Mouse (Mus musculus): ENCODE results near the gene Amh. TPM values are rescaled to one million over a fixed set of nuclear protein-coding genes. Genes with fewer than 3 reads are reported as not detected.
A peak's percentile ranks its signal among the peaks of the same experiment; 100 is the strongest.

Amh gene
- total RNA-seq, 2 experiments from 2014 or later, result 0.38 to 0.98 TPM

DNA sequence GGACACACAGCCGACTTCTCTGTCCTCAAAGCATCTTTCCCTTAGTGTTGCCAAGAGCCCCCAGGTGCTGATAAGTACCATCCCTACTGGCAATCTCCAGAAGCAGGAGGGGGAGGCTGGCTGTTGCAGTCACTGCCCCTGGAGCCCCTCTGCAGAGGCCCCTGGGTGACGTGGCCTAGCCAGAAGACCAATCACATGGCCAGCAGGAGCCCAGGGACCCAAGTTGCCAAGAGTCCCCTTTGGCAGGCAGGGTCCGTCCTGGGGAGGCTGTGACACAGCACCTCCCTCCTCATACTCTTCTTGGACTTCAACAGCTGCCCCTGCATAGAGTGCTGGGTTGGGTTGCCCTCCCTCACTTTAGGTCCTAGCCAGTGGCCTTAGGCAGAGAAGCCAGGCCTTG lies 2.0 kb upstream of the Amh start:
- intact Hi-C loops (cut with DNase I), result no loop called here
- no peak overlapping the region for H3K4me3 ChIP-seq
- DNase-seq, result peak; percentile 15
- H3K27ac ChIP-seq, result no peak overlapping the region
- no peak for TF ChIP-seq CTCF (IDR thresholded peaks at IDR 0.05)

DNA sequence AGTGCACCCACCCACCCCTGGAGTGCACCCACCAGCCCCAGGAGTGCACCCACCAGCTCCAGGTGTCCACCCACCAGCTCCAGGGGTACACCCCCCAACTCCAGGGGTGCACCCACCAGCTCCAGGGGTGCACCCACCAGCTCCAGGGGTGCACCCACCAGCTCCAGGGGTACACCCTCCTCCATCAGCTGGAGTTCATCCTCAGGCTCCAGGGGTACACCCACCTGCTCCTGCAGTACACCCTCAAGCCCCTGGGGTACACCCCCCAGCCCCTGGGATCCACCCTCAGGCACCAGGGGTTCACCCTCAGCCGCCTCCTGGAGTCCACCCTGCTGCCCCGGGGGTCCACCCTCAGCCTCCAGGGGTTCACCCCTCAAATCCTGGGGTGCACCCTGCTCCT lies 703 bp upstream of the Amh start:
- DNase-seq, result peak; percentile 20

DNA sequence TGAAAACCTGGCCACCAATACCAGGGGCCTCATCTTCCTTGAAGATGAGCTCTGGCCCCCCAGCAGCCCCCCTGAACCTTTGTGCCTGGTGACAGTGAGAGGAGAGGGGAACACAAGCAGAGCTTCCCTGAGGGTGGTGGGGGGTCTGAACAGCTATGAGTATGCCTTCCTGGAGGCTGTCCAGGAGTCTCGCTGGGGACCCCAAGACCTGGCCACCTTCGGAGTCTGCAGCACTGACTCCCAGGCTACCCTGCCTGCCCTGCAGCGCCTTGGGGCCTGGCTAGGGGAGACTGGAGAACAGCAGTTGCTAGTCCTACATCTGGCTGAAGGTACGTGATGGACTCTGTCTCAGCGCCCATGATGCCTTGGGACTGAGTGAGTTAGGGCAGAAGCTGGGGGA lies 279 bp downstream of the Amh start:
- H3K27ac ChIP-seq, result no peak overlapping the region
- H3K4me3 ChIP-seq, result no peak overlapping the region
- no peak for TF ChIP-seq CTCF (IDR thresholded peaks at IDR 0.05)
- DNase-seq, result peak; percentile 20
- intact Hi-C loops (cut with DNase I), result loop anchor here (5.0 kb wide), 1 partner anchor 58 kb away; no protein-coding TSS in a partner anchor

More for the DNA sequence above, 703 bp upstream of the Amh start:
- Histone ChIP-seq H3K4me3 (no peak overlapping the region), H3K27ac (no peak overlapping the region)
- TF ChIP-seq CTCF (IDR thresholded peaks at IDR 0.05), result no peak
- intact Hi-C loops (cut with DNase I), result no loop called here

DNA sequence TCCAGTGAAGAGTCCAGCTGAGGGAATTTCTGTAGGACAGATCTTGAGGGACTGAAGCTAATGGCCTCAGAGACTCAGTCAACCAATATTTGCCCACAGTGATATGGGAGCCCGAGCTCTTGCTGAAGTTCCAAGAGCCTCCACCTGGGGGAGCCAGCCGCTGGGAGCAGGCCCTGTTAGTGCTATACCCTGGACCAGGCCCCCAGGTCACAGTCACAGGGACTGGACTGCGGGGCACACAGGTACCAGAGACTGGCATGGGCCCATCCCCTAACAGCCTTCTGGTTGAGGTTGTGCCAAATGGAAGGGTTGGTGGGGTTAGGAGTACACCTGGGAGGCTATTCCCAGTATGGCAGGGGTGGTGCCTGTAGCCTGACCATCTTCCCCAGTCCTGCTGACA lies 882 bp downstream of the Amh start:
- H3K27ac ChIP-seq, result peak overlapping the region; percentile 9
- no peak overlapping the region for H3K4me3 ChIP-seq
- intact Hi-C loops (cut with DNase I), result loop anchor here (5.0 kb wide), 1 partner anchor 59 kb away; no protein-coding TSS in a partner anchor
- DNase-seq, result peak; percentile 85
- TF ChIP-seq CTCF (IDR thresholded peaks at IDR 0.05), result peak; percentile 91

DNA sequence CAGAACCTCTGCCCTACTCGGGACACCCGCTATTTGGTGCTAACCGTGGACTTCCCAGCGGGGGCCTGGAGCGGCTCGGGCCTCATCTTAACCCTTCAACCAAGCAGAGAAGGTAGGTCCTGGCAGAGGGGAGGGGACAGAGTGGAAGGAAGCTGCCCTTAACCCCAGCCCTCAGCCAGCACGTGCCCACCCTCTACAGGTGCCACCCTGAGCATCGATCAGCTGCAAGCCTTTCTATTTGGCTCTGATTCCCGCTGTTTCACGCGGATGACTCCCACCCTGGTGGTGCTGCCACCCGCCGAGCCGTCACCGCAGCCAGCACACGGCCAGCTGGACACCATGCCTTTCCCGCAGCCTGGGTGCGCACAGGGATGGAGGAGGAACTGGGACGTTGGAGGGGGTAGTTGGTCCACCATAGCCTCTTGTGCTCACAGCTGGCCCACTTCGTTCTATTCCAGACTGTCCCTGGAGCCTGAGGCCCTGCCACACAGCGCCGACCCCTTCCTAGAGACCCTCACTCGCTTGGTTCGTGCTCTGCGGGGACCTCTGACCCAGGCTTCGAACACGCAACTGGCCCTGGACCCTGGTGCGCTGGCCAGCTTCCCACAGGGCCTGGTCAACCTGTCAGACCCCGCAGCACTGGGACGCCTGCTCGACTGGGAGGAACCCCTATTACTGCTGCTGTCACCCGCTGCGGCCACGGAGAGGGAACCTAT lies 1.5 kb downstream of the Amh start:
- peak overlapping the region; percentile 74 for H3K4me3 ChIP-seq
- no peak for TF ChIP-seq CTCF (IDR thresholded peaks at IDR 0.05)
- intact Hi-C loops (cut with DNase I), result loop anchor here (5.0 kb wide), 1 partner anchor 59 kb away; no protein-coding TSS in a partner anchor

DNA sequence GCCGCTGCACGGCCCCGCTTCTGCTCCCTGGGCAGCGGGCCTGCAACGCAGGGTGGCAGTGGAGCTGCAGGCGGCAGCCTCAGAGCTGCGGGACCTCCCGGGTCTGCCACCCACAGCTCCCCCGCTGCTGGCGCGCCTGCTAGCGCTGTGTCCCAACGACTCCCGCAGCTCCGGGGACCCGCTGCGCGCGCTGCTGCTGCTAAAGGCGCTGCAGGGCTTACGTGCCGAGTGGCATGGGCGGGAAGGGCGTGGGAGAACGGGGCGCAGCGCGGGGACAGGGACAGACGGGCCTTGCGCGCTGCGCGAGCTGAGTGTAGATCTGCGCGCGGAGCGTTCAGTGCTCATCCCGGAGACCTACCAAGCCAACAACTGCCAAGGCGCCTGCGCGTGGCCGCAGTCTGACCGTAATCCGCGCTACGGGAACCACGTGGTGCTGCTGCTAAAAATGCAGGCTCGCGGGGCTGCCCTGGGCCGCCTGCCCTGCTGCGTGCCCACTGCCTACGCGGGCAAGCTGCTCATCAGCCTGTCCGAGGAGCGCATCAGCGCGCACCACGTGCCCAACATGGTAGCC lies 2.1 kb downstream of the Amh start:
- Histone ChIP-seq H3K4me3 (peak overlapping the region; percentile 74), H3K27ac (peak overlapping the region; percentile 82)
- no peak for TF ChIP-seq CTCF (IDR thresholded peaks at IDR 0.05)
- DNase-seq, result peak; percentile 92
- intact Hi-C loops (cut with DNase I), result loop anchor here (5.0 kb wide), 1 partner anchor 60 kb away; no protein-coding TSS in a partner anchor

More for the DNA sequence above, 1.5 kb downstream of the Amh start:
- peak; percentile 34 for DNase-seq
- peak overlapping the region; percentile 82 for H3K27ac ChIP-seq

DNA sequence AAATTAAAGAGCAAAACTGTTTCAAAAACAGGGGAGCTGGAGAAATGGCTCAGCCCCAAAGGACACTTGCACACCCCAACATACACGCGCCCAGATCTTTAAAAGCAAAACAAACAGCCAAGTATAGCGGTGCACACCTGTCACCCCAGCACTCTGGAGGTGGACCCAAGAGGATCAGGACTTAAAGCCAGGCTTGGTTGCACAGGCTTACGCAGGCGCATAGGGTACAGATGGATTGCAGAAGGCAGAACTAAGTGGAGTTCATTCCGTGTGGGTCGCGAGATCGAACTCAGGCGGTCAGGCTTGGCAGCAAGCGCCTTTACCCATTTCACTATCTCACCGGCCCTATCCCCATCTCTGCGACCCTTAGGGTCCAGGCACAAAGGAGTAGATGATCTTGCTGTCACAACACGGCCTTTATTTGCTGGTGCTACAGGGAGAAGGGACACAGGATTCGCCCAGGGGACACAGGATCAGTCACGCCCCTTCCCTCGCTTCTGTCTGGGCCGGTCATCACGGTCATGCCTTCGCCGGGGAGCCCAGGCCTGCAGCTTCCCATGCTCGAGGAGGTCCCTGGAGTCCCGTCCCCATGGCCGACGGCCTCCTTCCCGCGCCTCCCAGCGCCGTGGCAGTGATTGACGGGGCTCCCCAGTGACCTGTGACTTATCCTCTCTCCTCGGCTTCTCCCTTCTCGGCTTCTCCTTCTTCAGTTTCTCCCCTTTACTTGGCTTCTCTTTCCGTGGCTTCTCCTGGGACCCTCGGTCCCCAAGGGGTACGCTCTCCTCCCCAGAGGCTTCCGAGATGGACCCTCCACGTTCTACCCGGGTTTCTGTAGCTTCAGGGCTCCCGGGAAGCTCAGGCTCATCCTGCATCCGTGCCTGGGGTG lies 3.3 kb downstream of the Amh start:
- TF ChIP-seq CTCF (IDR thresholded peaks at IDR 0.05), result no peak
- DNase-seq, result peak; percentile 36
- Histone ChIP-seq H3K4me3 (peak overlapping the region; percentile 74), H3K27ac (peak overlapping the region; percentile 82)
- intact Hi-C loops (cut with DNase I), result loop anchor here (5.0 kb wide), 1 partner anchor 61 kb away; no protein-coding TSS in a partner anchor

DNA sequence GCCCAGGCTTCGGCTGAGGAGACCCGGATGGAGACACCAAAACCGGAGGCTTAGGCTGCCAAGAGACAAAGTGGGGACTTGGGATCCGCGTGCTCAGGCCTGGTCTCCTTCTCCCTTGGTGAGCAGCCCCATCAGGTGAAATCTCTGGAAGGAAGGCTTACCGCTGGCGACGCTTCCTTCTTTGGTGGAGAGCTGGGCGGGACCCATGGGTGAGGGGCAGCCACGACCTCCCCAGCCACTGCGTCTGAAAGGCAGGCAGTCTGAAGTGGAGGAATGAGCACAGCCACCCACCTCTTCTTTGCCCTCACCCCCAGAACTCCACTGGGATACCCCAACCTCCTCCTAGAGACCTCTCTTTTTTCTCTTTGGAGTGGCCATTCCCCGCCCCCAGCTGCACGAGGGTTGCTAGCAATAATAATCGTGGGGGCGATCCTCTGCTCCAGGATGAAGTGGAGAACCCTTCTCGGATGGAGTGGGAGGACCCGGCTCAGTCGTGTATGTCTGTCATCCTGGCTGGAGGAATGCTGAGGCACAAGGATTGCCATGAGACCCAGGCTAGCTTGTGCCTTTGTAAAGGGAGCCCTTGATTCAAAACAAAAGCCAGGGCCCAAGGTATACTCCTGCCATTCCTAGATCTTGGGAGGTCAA lies 4.1 kb downstream of the Amh start:
- no peak for TF ChIP-seq CTCF (IDR thresholded peaks at IDR 0.05)
- Histone ChIP-seq H3K27ac (peak overlapping the region; percentile 82), H3K4me3 (peak overlapping the region; percentile 74)
- DNase-seq, result peak; percentile 20
- intact Hi-C loops (cut with DNase I), result loop anchor here (5.0 kb wide), 1 partner anchor 62 kb away; no protein-coding TSS in a partner anchor

DNA sequence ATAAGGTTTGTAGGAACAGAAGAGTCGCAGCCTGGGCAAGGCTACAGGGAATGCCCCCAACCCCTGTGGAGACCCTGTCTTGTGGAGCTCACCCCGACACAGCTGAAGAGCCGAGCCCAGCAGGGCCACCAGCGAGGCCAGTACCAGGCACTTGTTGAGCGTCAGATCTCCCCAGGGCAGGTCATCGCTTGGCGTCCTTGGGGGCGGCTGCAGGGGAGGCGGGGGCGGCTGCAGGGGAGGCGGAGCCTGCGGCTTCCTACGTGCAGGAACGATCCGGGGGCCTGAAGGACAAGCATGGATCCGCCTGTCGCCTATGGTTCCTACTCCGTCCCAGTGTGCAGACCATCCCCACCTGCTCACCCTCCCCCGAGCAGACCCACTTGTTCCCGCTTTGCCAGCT lies 5.0 kb downstream of the Amh start:
- no peak for TF ChIP-seq CTCF (IDR thresholded peaks at IDR 0.05)
- intact Hi-C loops (cut with DNase I), result no loop called here
- Histone ChIP-seq H3K4me3 (peak overlapping the region; percentile 33), H3K27ac (peak overlapping the region; percentile 46; the same call in 1 of the 2 replicates)
- DNase-seq, result peak; percentile 25

DNA sequence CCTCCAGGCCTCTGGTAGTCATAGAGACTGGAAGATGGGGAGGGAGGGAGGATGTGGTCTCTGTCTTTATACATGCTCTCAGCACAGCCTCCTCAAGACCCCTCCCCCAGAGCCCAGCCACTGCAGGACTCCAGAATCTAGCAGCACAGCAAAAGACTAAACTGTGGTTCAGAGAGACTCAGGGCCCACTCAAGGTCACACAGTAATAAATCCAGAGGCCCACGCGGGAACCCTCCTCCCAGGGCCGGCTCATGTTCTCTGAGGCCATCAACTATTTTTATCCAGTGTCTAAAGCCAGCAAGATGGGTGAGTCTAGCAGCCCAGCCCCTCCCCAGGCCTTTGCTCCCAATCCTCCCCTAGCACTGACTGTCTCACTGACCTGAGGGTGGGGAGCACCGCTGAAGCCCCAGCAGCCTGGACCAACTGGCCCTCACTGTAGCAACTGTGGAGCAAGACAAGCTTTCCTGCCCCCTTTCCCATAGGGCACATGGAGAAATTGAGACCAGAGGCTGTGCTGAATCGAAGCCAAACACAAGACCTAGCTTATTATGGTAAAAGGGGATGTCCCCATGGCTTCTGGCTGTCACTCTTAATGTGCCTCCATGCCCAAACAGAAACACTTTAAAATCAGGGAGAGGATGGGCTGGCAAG lies 7.5 kb downstream of the Amh start:
- Histone ChIP-seq H3K27ac (peak overlapping the region; percentile 97), H3K4me3 (peak overlapping the region; percentile 77)
- intact Hi-C loops (cut with DNase I), result no loop called here
- no peak for TF ChIP-seq CTCF (IDR thresholded peaks at IDR 0.05)
- DNase-seq, result peak; percentile 81

DNA sequence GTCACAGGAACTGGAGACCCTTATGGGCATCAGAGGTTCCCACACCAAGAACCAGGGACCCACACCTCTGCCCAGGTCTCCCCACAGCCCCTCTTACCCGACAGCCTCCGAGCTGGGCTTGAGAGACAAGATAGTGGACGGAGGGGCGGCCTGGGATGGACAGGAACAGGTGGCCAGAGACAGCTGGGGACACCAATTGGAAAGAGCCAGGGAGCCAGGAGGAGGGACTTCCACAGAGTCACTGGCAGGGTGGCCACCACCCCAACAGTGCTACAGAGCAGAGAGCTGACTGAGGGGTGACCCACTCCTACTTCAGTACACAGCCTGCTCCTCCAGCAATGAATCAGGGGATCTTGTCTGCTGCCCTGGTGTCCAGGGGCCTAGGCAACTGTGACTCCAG lies 8.3 kb downstream of the Amh start, which contains the start of gene Jsrp1:
Gene Jsrp1, minus strand, starts transcription at position 133 of the 400 bp plus-strand sequence.
- Histone ChIP-seq H3K27ac (peak within 1 kb of the TSS; percentile 97), H3K4me3 (peak within 1 kb of the TSS; percentile 77)
- DNase-seq, result peak; percentile 91
- TF ChIP-seq CTCF (IDR thresholded peaks at IDR 0.05), result no peak
- intact Hi-C loops (cut with DNase I), result no loop called here
